Mouse (Mus musculus): Measurements from ENCODE around the gene Best2. TPM values are rescaled to one million over a fixed set of nuclear protein-coding genes. Genes with fewer than 3 reads are reported as not detected.

Gene Best2
- polyA plus RNA-seq, 1 experiment from 2014 or later, result 0.28 TPM

GRCm38 (mm10) chr8:84979599-84980421 lies 34.5 kb downstream of the Best2 start:
- H3K36me3 ChIP-seq (ENCODE audit: control insufficient read depth, insufficient read depth, low read length), result no peaks in the 10 kb centered on the region
- ATAC-seq, result peak; percentile 49
- peak overlapping the region; percentile 97 for H3K4me2 ChIP-seq (ENCODE audit: low read depth, low read length)
- no peaks in the 10 kb centered on the region for H3K9me3 ChIP-seq (ENCODE audit: control insufficient read depth, low read length)
- peak overlapping the region; percentile 87 for H3K9ac ChIP-seq (ENCODE audit: low read depth, low read length)
- H3K4me1 ChIP-seq (ENCODE audit: control insufficient read depth, insufficient read depth, low read length), result peaks cover 66% of the 10 kb centered on the region
- H3K27me3 ChIP-seq (replicated peaks; ENCODE audit: control insufficient read depth, insufficient read depth, low read length), result no peaks in the 10 kb centered on the region
- WGBS, result under 1% methylated on average over 42 of the region's 42 CpGs
- H3K27ac ChIP-seq (ENCODE audit: low read length), result peak overlapping the region; percentile 98
- peak overlapping the region; percentile 76 for H3K4me3 ChIP-seq (ENCODE audit: low read length)

- Histone ChIP-seq H3K36me3 (ENCODE audit: control insufficient read depth, insufficient read depth, low read length) (no peaks in the 10 kb centered on the region), H3K27ac (ENCODE audit: low read length) (peak within 1 kb of the TSS; percentile 98), H3K27me3 (replicated peaks; ENCODE audit: control insufficient read depth, insufficient read depth, low read length) (no peaks in the 10 kb centered on the region), H3K4me2 (ENCODE audit: low read depth, low read length) (peak within 1 kb of the TSS; percentile 97), H3K4me1 (ENCODE audit: control insufficient read depth, insufficient read depth, low read length) (peaks cover 53% of the 10 kb centered on the region), H3K4me3 (ENCODE audit: low read length) (peak within 1 kb of the TSS; percentile 76), H3K9me3 (ENCODE audit: control insufficient read depth, low read length) (no peaks in the 10 kb centered on the region), H3K9ac (ENCODE audit: low read depth, low read length) (peak within 1 kb of the TSS; percentile 87)
- peak; percentile 57 for ATAC-seq
- 0% methylated on average over 63 of the region's 63 CpGs for WGBS
Observed at GRCm38 (mm10) chr8:84978248-84978940, 35.9 kb downstream of the Best2 start, which contains the start of gene Junb. Gene Junb, minus strand, starts transcription at chr8:84978718.

GRCm38 (mm10) chr8:84977435-84978247 lies 36.7 kb downstream of the Best2 start:
- peak overlapping the region; percentile 76 for H3K4me3 ChIP-seq (ENCODE audit: low read length)
- peak overlapping the region; percentile 98 for H3K27ac ChIP-seq (ENCODE audit: low read length)
- no peaks in the 10 kb centered on the region for H3K9me3 ChIP-seq (ENCODE audit: control insufficient read depth, low read length)
- peak overlapping the region; percentile 87 for H3K9ac ChIP-seq (ENCODE audit: low read depth, low read length)
- no peaks in the 10 kb centered on the region for H3K36me3 ChIP-seq (ENCODE audit: control insufficient read depth, insufficient read depth, low read length)
- ATAC-seq, result no peak
- no peaks in the 10 kb centered on the region for H3K27me3 ChIP-seq (replicated peaks; ENCODE audit: control insufficient read depth, insufficient read depth, low read length)
- peak overlapping the region; percentile 97 for H3K4me2 ChIP-seq (ENCODE audit: low read depth, low read length)
- WGBS, result under 1% methylated on average over 70 of the region's 70 CpGs
- peaks cover 53% of the 10 kb centered on the region for H3K4me1 ChIP-seq (ENCODE audit: control insufficient read depth, insufficient read depth, low read length)

- Histone ChIP-seq H3K27ac (ENCODE audit: low read length) (peak overlapping the region; percentile 98), H3K36me3 (ENCODE audit: control insufficient read depth, insufficient read depth, low read length) (no peaks in the 10 kb centered on the region), H3K27me3 (replicated peaks; ENCODE audit: control insufficient read depth, insufficient read depth, low read length) (no peaks in the 10 kb centered on the region), H3K4me1 (ENCODE audit: control insufficient read depth, insufficient read depth, low read length) (peaks cover 46% of the 10 kb centered on the region), H3K4me3 (ENCODE audit: low read length) (peak overlapping the region; percentile 76), H3K9ac (ENCODE audit: low read depth, low read length) (peak overlapping the region; percentile 87), H3K4me2 (ENCODE audit: low read depth, low read length) (peak overlapping the region; percentile 97), H3K9me3 (ENCODE audit: control insufficient read depth, low read length) (no peaks in the 10 kb centered on the region)
- 2% methylated on average over 25 of the region's 25 CpGs for whole genome bisulfite sequencing
- no peak for ATAC-seq
Observed at GRCm38 (mm10) chr8:84976763-84977434, 37.4 kb downstream of the Best2 start.

GRCm38 (mm10) chr8:84976031-84976762 lies 38.1 kb downstream of the Best2 start:
- H3K4me2 ChIP-seq (ENCODE audit: low read depth, low read length), result peak overlapping the region; percentile 97
- H3K9me3 ChIP-seq (ENCODE audit: control insufficient read depth, low read length), result no peaks in the 10 kb centered on the region
- no peaks in the 10 kb centered on the region for H3K27me3 ChIP-seq (replicated peaks; ENCODE audit: control insufficient read depth, insufficient read depth, low read length)
- no peaks in the 10 kb centered on the region for H3K36me3 ChIP-seq (ENCODE audit: control insufficient read depth, insufficient read depth, low read length)
- peak overlapping the region; percentile 87 for H3K9ac ChIP-seq (ENCODE audit: low read depth, low read length)
- under 1% methylated on average over 61 of the region's 61 CpGs for WGBS
- peak overlapping the region; percentile 98 for H3K27ac ChIP-seq (ENCODE audit: low read length)
- peak overlapping the region; percentile 76 for H3K4me3 ChIP-seq (ENCODE audit: low read length)
- peak; percentile 67 for ATAC-seq
- peaks cover 40% of the 10 kb centered on the region for H3K4me1 ChIP-seq (ENCODE audit: control insufficient read depth, insufficient read depth, low read length)

GRCm38 (mm10) chr8:84975434-84975833 lies 38.9 kb downstream of the Best2 start:
- Histone ChIP-seq H3K9ac (ENCODE audit: low read depth, low read length) (peak overlapping the region; percentile 87; the same call in 1 of the 2 replicates), H3K9me3 (ENCODE audit: control insufficient read depth, low read length) (no peaks in the 10 kb centered on the region), H3K27me3 (replicated peaks; ENCODE audit: control insufficient read depth, insufficient read depth, low read length) (no peaks in the 10 kb centered on the region), H3K4me3 (ENCODE audit: low read length) (peak overlapping the region; percentile 76), H3K36me3 (ENCODE audit: control insufficient read depth, insufficient read depth, low read length) (no peaks in the 10 kb centered on the region), H3K4me1 (ENCODE audit: control insufficient read depth, insufficient read depth, low read length) (peaks cover 41% of the 10 kb centered on the region), H3K4me2 (ENCODE audit: low read depth, low read length) (peak overlapping the region; percentile 97), H3K27ac (ENCODE audit: low read length) (peak overlapping the region; percentile 98)
- ATAC-seq, result no peak
- 30% methylated on average over 7 of the region's 7 CpGs for WGBS

GRCm38 (mm10) chr8:84974543-84975142 lies 39.7 kb downstream of the Best2 start:
- no peak for ATAC-seq
- Histone ChIP-seq H3K9me3 (ENCODE audit: control insufficient read depth, low read length) (no peaks in the 10 kb centered on the region), H3K27ac (ENCODE audit: low read length) (no peak overlapping the region), H3K9ac (ENCODE audit: low read depth, low read length) (no peak overlapping the region), H3K4me2 (ENCODE audit: low read depth, low read length) (no peak overlapping the region), H3K36me3 (ENCODE audit: control insufficient read depth, insufficient read depth, low read length) (no peaks in the 10 kb centered on the region), H3K27me3 (replicated peaks; ENCODE audit: control insufficient read depth, insufficient read depth, low read length) (no peaks in the 10 kb centered on the region), H3K4me3 (ENCODE audit: low read length) (no peak overlapping the region), H3K4me1 (ENCODE audit: control insufficient read depth, insufficient read depth, low read length) (peaks cover 36% of the 10 kb centered on the region)
- WGBS, result 79% methylated on average over 8 of the region's 8 CpGs
